Mouse (Mus musculus): ENCODE results near the gene Gpsm1. TPM values are rescaled to one million over a fixed set of nuclear protein-coding genes. Genes with fewer than 3 reads are reported as not detected.
"Not testable (repeated sequence)": the region's sequence is repeated elsewhere in the genome, so short reads cannot be mapped to it uniquely, and the experiment has no call there.

Gpsm1 gene
- polyA plus RNA-seq, 1 experiment from 2014 or later = 6.9 TPM

DNA sequence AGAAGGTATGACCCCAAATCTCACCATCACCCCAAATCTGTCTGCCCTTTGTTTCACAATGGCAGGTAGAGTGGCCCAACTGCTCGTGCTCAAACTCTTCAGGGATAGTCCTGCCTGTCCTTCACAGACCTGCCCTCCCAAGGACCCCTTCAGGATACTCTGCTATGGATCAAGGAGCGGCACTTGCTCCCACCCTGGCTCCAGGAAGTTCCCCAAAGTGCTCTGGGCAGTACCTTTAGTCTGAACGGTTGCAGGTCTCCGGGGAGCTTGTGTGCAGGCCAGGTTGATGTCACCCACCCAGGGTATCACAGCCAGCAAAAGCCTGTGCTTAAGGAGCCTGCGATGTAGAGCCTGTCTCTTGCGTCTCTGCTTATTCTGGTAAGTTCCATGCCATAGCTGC, 52.6 kb downstream of the Gpsm1 start:
- 92% methylated on average over 6 of the region's 6 CpGs for WGBS
- H3K27me3 ChIP-seq (replicated peaks; ENCODE audit: control insufficient read depth, insufficient read depth, low read length) = no peaks in the 10 kb centered on the region
- peaks cover 68% of the 10 kb centered on the region for H3K36me3 ChIP-seq (ENCODE audit: control insufficient read depth, insufficient read depth)
- H3K4me2 ChIP-seq (replicated peaks; ENCODE audit: low read depth) = no peak overlapping the region
- H3K4me1 ChIP-seq (replicated peaks; ENCODE audit: control insufficient read depth, insufficient read depth, low read length) = no peaks in the 10 kb centered on the region
- no peak for TF ChIP-seq CTCF (IDR thresholded peaks at IDR 0.05; ENCODE audit: low read depth)
- H3K9ac ChIP-seq (ENCODE audit: low read depth, low read length) = no peak overlapping the region
- no peak overlapping the region for H3K4me3 ChIP-seq (ENCODE audit: low read depth, low read length)
- H3K9me3 ChIP-seq (ENCODE audit: control insufficient read depth) = no peaks in the 10 kb centered on the region
- no peak for ATAC-seq
- no peak overlapping the region for H3K27ac ChIP-seq (ENCODE audit: low read depth, low read length)

DNA sequence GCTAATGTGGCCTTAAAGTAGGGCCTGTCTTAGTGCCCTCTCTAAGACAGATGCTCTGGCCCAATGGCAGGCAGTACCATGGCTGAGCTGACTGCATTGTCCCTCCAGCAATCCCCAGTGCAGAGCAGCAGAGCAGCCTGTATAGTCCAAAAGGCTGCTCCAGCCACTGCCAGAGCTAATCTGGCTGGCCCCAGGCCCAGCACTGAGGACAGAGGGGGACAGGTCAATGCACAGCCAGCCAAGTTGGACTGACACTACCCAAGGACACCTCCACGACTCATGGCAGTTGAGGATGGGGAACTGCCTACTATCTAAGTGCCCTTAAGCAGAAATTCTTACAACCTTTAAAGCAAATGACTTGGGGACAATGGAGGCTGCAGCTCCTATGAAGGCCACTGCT, 53.3 kb downstream of the Gpsm1 start:
- WGBS = 91% methylated on average over 1 of the region's 1 CpGs
- H3K36me3 ChIP-seq (ENCODE audit: control insufficient read depth, insufficient read depth) = peaks cover 75% of the 10 kb centered on the region
- H3K27me3 ChIP-seq (replicated peaks; ENCODE audit: control insufficient read depth, insufficient read depth, low read length) = no peaks in the 10 kb centered on the region

DNA sequence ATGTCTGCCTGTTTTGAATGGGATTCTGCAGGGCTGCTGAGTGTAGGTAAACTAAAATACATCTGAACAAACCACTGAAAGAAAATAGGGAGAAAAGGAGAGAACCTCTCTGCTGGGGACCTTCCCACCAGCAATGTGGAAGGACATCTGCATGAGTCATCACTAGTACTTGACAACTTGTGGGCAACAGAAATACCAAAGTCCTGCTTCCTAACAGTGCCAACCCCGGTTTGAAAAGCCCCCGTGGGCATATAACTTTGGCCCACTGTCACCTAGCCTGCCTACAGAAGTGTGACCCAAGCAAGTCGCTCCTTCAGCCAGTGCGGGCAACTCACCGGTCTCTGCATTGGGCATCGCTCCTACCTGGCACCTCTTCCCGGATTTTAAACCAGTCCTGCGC, 57.1 kb downstream of the Gpsm1 start:
- no peak for ATAC-seq

More for the DNA sequence above, 53.3 kb downstream of the Gpsm1 start:
- Histone ChIP-seq H3K4me3 (ENCODE audit: low read depth, low read length) (no peak overlapping the region), H3K4me2 (replicated peaks; ENCODE audit: low read depth) (no peak overlapping the region), H3K27ac (ENCODE audit: low read depth, low read length) (no peak overlapping the region), H3K4me1 (replicated peaks; ENCODE audit: control insufficient read depth, insufficient read depth, low read length) (no peaks in the 10 kb centered on the region), H3K9ac (ENCODE audit: low read depth, low read length) (no peak overlapping the region), H3K9me3 (ENCODE audit: control insufficient read depth) (no peaks in the 10 kb centered on the region)
- no peak for TF ChIP-seq CTCF (IDR thresholded peaks at IDR 0.05; ENCODE audit: low read depth)
- ATAC-seq = no peak

DNA sequence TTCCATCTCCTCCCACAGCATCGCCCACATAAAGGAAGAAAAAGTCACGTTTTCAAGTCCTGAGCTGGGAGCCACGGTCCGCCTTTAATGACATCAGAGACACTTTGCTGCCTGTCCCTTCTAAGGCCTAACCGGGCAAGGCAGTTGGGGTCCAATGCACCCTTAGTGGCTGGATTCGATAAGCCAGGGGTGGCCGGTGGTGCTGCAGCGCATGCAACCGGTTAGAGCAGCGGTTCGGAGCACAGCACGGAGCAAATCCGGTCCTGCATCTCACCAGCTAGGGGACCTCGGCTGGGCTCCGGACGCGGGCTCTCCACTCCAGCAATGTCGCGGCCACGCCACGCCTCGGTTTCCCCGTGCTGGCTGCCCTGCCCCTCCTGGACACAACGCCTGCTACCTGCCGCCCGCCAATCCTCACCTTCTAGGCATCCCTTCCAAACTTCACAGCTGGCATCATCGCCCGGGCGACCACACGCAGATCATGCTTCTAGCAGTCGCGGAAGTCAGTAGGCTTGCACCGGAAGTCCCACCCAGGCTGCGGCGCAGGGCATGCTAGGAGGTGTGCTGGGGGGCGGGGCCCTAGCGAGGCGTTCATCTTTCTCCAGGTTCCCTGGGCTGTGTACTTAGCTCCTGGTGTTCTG, 64.9 kb downstream of the Gpsm1 start, which contains the start of gene Snapc4:
Gene Snapc4 (minus strand): TSS at position 523 of the 641 bp plus-strand sequence.
- WGBS = under 1% methylated on average over 38 of the region's 38 CpGs
- TF ChIP-seq CTCF (IDR thresholded peaks at IDR 0.05; ENCODE audit: low read depth) = no peak; the same call in 1 of the 2 replicates
- Histone ChIP-seq H3K36me3 (ENCODE audit: control insufficient read depth, insufficient read depth) (peaks cover 47% of the 10 kb centered on the region), H3K27ac (ENCODE audit: low read depth, low read length) (no peak within 1 kb of the TSS), H3K4me2 (replicated peaks; ENCODE audit: low read depth) (peak within 1 kb of the TSS; percentile 79), H3K27me3 (replicated peaks; ENCODE audit: control insufficient read depth, insufficient read depth, low read length) (no peaks in the 10 kb centered on the region), H3K4me3 (ENCODE audit: low read depth, low read length) (peak within 1 kb of the TSS; percentile 61), H3K9ac (ENCODE audit: low read depth, low read length) (peak within 1 kb of the TSS; percentile 51), H3K4me1 (replicated peaks; ENCODE audit: control insufficient read depth, insufficient read depth, low read length) (no peaks in the 10 kb centered on the region), H3K9me3 (ENCODE audit: control insufficient read depth) (no peaks in the 10 kb centered on the region)
- ATAC-seq = peak; percentile 83

More for the DNA sequence above, 57.1 kb downstream of the Gpsm1 start:
- no peaks in the 10 kb centered on the region for H3K4me1 ChIP-seq (replicated peaks; ENCODE audit: control insufficient read depth, insufficient read depth, low read length)
- H3K27ac ChIP-seq (ENCODE audit: low read depth, low read length) = no peak overlapping the region; the same call in 1 of the 2 replicates
- no peak for TF ChIP-seq CTCF (IDR thresholded peaks at IDR 0.05; ENCODE audit: low read depth)
- H3K4me3 ChIP-seq (ENCODE audit: low read depth, low read length) = no peak overlapping the region
- no peaks in the 10 kb centered on the region for H3K9me3 ChIP-seq (ENCODE audit: control insufficient read depth)
- no peaks in the 10 kb centered on the region for H3K27me3 ChIP-seq (replicated peaks; ENCODE audit: control insufficient read depth, insufficient read depth, low read length)
- no peak overlapping the region for H3K4me2 ChIP-seq (replicated peaks; ENCODE audit: low read depth)
- peaks cover 79% of the 10 kb centered on the region for H3K36me3 ChIP-seq (ENCODE audit: control insufficient read depth, insufficient read depth)
- WGBS = 96% methylated on average over 8 of the region's 8 CpGs
- no peak overlapping the region for H3K9ac ChIP-seq (ENCODE audit: low read depth, low read length)

DNA sequence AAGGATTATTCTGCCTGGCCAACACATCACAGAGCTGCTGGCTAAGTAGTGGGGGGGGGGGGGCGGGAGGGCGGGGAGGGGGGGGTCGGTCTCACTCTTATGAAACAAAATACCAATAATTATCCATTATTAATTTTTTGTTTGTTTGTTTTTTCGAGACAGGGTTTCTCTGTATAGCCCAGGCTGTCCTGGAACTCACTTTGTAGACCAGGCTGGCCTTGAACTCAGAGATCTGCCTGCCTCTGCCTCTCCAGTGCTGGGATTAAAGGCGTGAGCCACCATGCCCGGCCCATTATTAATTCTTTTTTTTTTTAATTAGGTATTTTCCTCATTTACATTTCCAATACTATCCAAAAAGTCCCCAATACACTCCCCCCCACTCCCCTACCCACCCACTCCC, 65.6 kb downstream of the Gpsm1 start:
- H3K9me3 ChIP-seq (ENCODE audit: control insufficient read depth); H3K27ac ChIP-seq (ENCODE audit: low read depth, low read length); H3K27me3 ChIP-seq (replicated peaks; ENCODE audit: control insufficient read depth, insufficient read depth, low read length); H3K4me1 ChIP-seq (replicated peaks; ENCODE audit: control insufficient read depth, insufficient read depth, low read length): not testable (repeated sequence)
- 0 out of 2 replicates have a peak, but pooled peaks have one; percentile 2 for ATAC-seq
- Histone ChIP-seq H3K36me3 (ENCODE audit: control insufficient read depth, insufficient read depth) (peaks cover 48% of the 10 kb centered on the region), H3K9ac (ENCODE audit: low read depth, low read length) (0 out of 2 replicates have a peak overlapping the region, but pooled peaks have one; percentile 51), H3K4me2 (replicated peaks; ENCODE audit: low read depth) (peak overlapping the region; percentile 79), H3K4me3 (ENCODE audit: low read depth, low read length) (peak overlapping the region; percentile 61)
- 29% methylated on average over 6 of the region's 6 CpGs for WGBS

DNA sequence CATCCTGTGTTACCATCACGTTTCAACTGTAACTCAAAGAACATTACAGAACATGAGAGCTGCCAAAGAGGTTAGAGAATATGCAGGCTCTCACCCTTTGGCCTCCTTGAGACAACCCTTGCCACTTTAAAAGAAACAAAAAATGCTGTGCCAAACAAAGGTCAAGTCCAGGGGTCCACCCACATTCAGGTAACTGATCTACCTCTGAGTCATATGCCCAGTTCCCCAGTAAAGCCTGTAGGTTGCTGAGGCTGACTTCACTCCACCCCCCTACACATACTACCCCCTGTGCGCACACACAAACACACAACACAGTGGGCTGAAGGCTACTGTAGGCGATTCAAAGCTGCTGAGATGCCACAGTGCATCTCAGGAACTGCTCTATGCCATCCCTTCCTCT, 72.4 kb downstream of the Gpsm1 start:
- Histone ChIP-seq H3K27me3 (replicated peaks; ENCODE audit: control insufficient read depth, insufficient read depth, low read length) (no peaks in the 10 kb centered on the region), H3K4me2 (replicated peaks; ENCODE audit: low read depth) (peak overlapping the region; percentile 94; the same call in 1 of the 2 replicates), H3K4me3 (ENCODE audit: low read depth, low read length) (no peak overlapping the region), H3K4me1 (replicated peaks; ENCODE audit: control insufficient read depth, insufficient read depth, low read length) (no peaks in the 10 kb centered on the region), H3K36me3 (ENCODE audit: control insufficient read depth, insufficient read depth) (peaks cover 67% of the 10 kb centered on the region), H3K9ac (ENCODE audit: low read depth, low read length) (peak overlapping the region; percentile 89; the same call in 1 of the 2 replicates), H3K9me3 (ENCODE audit: control insufficient read depth) (no peaks in the 10 kb centered on the region), H3K27ac (ENCODE audit: low read depth, low read length) (no peak overlapping the region)
- WGBS = 76% methylated on average over 3 of the region's 3 CpGs
- TF ChIP-seq CTCF (IDR thresholded peaks at IDR 0.05; ENCODE audit: low read depth) = no peak
- no peak for ATAC-seq
